Mouse (Mus musculus): ENCODE measurements around the gene F11r.

- TF ChIP-seq CTCF (conservative IDR thresholded peaks at IDR 0.05; ENCODE audit: low read length) (no peak), NANOG (IDR thresholded peaks at IDR 0.05; ENCODE audit: borderline replicate concordance, low read length) (no peak)
These were observed 10.4 kb downstream of the F11r start for GRCm38 (mm10) chr1:171447692-171448091.
